Mouse (Mus musculus) adrenal gland, postnatal 14 days (tissue): ENCODE data around the gene Runx1. TPM values are rescaled to one million over a fixed set of nuclear protein-coding genes. Genes with fewer than 3 reads are reported as not detected.

ENCODE experiments used
- DNase-seq: peaks from one replicate; pipeline ENCODE4 v3.0.0; 2021; ENCODE audit warnings: mixed read lengths
- total RNA-seq: library from RNA; stranded (reverse); gene quantifications from 2 replicates; pipeline ENCODE4 v1.2.3, GENCODE M21; 2021

Gene Runx1
- total RNA-seq, 1 experiment from 2014 or later: 4.7 TPM

DNA sequence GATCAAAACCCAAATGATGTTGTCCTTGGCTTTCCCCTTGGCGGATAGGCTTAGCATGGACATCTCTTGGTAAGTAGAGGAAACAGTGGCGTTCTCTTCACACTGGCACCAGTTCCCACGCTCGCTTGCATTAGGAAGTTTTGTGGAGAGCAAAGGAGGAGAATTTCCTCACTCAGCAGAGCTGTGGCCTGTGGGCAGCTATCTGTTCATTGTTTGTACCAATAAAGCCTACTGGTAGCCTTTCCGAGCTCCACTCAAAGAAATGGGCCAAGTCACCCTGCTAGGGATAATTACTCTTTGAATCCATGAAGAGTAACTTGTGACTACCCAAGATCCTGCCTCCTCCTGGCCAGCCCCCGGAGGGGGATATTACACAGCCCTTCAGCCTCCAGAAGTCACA, 734 bp upstream of the Runx1 start:
- no peak for DNase-seq

DNA sequence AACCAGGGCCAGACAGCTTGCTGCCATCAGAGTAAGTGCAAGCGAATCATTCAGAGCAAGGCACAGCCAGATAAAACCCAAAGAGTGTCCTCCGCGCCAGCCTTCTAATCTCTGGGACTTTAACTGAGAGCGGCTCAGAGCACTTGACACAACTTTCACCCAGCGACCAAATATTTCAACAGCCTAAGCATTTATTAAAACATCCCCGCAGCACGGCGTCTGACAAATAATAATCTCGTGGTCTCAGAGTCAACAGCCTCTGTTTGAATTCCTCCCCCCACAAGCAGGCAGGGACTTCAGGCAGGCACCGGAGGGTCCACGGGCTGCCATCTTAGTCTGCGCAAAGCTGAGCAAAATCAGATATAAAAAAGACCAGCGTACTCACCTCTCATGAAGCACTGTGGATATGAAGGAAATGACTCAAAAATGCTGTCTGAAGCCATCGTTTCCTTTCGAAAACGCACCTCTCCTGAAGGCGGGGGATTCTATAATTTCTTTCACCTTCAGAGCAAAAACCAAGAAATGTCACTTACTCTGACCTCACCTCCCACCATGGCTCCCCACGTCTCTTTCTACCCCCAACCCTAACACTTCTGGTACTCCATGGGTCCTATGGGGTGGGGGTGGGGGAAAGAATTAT, 625 bp downstream of the Runx1 start:
- no peak for DNase-seq

DNA sequence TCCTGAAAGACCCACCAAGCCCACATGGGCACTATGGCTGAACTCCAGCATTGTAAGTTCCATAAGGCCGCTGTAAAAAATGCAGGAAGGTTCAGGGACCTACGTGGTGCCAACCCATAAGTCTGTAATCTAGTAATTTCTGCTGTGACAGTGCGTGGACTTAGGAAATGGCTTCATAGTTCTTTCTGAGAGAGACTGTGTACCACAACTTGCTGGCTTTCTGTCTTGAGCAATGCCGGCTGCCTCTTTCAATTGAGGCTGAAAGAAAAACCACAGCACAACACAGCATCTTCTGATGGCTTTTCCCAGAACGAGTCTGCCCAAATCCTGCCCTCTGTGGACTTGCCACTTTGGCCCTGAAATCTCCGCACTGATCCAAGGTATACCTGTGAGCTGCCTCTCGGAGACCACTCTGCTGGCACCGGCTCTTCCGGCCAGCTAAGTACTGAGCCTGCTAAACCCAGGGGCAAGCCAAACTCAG, 1.2 kb downstream of the Runx1 start:
- DNase-seq: no peak

DNA sequence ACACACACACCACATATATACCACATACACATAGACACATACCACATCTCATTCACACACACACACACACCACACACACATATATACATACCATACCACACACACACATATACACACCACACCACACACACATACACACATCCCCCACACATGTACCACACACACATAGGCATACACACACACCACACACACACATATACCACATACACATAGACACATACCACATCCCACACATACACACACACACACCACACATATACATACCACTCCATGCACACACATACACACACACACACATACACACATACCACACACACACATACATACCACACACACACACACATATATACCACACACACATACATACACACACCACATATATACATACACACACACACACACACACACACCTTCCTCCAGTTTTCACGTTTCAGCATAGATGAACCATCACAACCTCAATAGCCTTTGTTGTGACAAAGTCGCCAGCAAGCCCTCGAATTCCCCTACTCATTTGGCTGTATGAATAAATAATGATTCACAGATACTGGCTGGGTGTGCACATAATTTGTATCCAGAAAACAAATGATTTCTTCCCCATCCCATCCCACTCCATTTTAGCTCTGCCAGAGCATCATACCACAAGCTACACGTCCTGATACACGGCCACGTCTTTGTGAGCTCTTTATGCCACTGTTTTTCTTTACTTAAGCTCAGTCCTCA, 1.8 kb downstream of the Runx1 start:
- DNase-seq: no peak

DNA sequence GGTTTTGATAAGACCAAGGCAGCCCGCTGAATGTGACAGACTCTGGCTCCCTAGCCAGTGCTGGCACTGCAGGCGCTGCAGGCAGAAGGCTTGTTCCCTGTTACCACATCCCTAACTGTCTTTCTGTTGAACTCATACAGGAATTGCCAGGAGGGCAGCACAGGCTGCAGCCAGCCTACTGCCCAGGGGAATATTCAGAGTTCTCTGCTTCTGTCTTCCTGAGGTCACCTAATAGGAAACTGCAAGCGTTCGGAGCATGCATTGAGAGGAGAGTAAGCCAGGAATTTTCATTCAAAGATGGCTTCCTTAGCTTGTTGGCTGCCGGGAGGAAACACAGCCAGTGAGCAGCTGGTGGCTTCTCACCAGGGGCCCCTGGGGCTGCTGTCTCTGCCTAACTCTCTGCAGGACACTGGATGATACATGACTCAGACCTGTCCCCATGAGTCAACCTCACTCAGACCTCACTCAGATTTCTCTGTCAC, 2.5 kb downstream of the Runx1 start:
- DNase-seq: peak; percentile 43

DNA sequence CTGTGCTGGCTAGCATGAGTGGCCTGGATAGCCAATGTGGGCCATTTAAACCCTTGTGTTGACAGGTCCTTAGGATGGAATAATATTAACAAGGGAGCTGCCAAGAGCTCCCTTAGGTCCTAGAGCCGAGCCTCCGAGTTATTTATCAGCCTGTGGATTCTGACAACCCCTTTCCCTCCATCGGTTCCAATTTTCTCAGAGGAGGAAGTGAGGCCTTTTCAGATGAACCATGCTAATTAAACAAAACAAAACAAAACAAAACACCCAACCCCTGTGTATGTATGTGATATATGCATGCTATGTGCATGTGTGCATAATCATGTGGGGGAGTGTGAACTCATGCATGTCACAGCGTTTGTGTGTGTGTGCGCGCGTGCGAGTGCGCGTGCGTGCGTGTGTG, 3.3 kb downstream of the Runx1 start:
- DNase-seq: no peak

DNA sequence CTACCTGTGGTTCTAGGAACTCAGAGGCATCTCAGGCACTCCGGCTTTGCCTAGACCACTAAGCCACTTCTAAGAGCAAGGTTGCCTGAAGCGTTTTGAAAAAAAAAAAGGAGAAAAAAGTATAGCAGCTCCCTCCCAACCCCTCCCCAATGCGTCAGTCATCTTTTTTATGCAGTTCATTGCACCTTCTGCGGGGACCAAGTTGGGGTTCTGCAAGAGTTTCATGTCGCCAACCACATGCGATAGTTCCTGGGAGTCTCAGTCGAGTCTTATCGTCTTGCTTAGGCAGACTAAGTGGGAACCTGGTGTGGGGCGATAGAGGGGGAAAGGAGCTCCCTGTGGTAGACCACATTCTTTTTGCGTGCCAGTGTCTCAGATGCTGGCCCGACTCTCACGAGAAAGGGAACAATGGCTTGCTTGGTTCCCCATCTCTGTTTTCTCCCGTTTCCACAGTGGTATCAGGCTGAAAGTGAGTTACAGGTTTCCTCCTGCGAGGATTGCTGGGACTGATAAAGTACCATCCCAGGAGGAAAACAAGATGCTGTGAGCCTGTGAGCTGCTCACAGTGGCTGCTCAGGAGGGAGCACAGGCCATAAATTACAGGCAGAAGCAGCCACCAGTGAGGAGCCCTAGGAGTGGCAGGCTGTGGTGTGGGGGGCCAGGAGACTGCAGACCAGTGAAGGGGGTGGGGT, 3.9 kb downstream of the Runx1 start:
- DNase-seq: no peak

DNA sequence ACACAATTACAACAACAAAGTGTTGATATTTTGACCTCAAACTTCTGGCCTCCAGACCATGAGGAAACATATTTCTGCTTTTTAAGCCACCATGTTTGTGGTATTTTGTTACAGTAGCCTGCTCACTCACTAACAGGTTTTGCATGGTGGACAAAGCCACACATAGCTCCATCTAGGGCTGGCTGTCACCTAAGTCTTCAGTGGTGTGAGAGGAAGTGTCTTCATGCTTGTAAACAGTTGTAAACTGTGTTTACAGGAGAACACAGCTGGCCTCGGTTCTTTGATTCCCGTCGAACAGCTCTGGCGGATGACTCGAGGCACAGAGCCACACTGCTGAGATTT, 4.4 kb downstream of the Runx1 start:
- DNase-seq: no peak

DNA sequence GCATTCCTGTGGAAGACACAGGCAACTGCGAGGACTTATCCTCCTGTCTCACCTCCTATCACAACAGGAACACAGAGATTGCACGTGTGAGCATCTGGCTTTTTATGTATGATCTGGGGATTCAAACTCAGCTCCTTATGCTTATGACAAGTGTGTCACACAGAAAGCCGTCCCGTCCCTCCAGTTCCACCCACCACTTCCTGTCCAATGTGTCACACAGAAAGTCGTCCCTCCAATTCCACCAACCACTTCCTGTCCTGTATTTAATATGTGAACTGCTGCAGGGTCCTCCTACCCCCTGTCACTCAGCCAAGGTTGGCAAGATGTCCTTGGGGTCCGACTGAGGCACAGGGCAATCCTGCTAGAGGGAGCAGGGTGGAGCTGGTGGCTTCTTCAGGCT, 5.5 kb downstream of the Runx1 start:
- DNase-seq: no peak

DNA sequence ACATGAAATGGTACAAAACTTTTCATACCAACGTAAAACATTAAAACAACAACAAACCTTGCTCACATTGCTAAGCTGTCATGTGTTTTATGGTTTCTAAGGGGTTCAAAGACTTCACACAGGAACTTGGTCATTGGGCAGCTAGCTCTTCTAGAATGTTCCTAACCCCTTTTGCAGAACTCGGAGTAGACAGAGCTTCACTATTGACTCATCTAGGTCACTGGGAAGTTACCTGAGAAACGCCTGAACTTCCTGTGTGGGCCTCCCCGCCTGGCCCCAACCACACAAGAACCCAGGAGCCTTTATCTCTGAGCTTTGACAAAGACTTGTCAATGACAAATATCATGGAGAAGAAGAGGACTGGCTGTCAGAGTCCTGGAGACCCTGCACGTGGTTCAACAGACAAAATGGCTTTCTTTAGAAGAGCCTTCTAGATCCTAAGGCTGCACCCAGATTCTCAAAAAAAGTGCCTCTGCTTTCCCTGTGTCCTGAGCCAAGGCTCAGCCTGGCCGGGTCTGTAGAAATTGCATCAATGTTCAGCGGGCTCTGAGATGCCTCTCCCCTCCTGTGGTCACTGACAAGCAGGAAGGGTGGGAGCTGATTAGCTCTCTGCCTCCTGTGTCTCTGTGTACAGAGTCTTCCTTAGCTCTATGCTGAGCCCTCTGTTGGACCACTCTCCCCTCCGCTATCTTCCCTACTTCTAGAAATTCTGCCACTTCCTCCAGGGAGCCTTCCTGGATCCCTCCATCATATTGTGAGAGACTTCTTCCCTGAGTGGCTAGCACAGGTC, 7.3 kb downstream of the Runx1 start:
- DNase-seq: no peak

DNA sequence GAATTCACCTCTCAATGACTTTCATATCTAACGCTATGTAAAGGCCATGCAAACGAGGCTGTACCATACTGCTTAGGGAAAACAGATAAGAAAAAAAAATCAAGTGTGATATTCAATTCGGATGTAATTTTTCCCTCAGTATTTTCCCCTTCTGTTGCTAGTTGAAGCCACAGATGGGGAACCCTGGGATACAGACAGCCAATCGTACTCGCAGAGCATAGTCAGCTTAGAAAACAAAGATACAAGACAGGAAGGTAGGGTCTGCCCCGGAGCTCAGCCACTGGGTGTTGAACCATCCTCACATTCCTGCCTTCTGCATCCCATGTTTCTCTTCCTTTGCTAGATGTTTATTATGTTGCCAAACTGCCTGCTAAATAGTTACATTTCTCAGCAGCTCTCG, 9.9 kb downstream of the Runx1 start:
- no peak for DNase-seq

DNA sequence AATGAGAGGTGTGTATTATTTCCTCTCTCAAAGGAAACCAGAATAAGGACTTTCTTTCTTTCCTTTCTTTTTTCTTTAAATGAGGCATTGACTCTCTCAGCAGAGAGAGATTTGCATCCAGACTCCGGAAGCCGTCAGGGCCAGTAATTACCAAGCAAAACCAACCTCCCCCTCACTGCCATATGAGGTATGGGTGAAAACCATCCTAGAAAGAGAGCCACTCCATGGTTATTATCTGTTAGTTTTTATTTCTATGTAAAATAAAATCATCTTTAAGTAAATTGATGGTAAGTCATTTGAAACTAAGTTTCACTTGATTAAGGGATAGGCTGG, 10.8 kb downstream of the Runx1 start:
- no peak for DNase-seq

DNA sequence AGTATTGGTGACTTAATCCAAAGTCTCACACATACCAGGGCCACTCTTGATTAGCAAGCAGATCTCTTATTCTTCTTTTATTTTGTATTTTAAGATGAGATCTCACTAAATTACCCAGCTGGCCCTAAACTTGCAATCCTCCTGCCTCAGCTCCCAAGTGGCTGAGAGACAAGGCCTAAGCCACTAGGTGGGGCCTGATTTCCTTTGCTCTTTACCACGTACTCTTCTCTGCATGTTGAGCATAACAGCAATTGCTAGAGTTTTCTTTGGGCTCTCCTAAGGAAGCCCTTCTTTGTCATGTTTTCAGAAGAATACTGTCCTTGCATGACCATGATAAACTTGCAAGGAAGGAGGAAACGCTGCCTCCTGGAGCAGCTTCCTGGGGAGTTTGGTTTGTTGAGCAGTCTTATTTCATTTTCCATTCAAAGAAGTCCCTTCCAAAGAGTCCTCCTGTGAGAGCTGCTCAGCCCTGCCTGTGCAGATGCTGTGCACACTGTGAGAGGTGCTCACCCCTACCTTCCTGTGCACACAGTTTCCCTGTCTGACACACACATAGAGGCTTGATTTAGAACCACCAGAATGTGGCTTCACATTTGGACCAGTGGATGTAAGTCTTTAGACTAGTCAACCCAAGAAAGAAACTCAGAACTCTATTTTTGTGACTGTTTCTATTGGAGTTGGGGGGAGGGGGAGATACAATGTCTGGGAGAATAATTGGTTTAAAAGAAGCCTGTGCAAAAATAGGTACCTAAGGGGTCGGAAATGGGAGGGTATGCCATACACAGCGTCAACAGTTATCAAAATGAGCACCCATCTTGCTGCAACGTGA, 11.4 kb downstream of the Runx1 start:
- no peak for DNase-seq

DNA sequence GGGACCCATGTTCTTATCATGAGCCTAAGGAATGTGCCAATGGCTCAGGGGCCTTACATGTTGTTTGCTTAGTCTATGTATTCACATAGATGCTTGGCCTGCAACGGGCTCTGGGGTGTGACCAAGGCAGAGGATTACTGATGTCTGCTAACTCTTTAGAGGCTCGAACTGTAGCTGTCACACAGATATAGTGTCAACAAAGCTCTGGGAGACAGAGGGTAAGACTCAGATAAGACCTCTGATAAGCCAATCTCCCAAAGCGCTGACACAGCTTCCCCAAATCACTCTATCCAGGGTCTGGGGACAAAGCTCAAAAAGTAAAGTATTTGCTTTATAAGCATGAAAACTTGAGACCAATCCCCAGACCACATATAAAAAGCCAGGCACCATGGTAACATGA, 13.5 kb downstream of the Runx1 start:
- no peak for DNase-seq

DNA sequence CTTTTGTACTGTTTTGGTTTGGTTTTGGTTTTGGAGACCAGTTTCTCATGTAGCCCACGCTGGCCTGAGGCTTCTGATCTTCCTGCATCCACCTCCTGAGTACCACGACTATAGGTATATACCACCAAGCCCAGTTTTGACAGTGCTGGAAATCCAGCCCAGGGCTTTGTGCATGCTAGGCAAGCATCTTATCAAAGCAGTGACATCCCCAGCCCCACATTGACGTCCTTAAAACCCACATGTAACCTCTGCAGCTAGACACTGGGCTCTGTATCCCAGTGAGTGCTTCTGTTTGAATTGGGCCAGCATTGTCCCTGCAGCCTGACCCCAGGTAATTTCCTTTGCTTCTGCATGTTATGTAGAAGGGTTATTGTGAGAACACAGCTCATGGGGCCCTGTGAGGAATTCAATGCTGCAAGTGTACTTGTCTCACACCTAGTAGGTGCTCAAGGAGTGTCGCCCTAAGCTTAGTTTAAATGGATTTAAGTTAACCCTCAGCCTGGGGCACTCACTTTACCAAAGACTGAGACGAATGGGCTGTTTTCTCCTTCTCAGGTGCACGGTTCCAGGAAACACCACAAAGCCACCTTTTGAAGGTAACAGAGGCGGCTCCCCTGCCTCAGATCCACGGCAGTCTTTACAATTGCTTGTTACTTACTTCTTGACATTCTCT, 15.2 kb downstream of the Runx1 start:
- DNase-seq: no peak

DNA sequence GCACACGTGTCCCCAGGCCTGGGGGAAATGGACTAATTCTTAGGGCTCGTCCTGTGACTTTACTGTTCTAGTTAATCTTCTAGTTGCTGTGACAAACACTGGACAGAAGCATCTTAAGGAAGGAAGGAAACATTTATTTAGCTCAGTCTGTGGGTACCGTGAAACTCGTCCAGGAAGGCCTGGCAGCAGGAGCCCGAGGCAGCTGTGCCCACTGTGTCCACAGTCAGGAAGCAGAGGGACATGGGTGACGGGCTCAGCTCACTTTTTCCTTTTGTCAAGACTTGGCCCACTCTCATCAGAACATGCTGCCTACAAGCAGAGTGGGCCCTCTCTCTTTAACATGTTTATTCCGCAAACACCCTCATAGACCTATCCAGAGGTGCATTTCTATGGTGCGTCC, 18.2 kb downstream of the Runx1 start:
- DNase-seq: no peak

DNA sequence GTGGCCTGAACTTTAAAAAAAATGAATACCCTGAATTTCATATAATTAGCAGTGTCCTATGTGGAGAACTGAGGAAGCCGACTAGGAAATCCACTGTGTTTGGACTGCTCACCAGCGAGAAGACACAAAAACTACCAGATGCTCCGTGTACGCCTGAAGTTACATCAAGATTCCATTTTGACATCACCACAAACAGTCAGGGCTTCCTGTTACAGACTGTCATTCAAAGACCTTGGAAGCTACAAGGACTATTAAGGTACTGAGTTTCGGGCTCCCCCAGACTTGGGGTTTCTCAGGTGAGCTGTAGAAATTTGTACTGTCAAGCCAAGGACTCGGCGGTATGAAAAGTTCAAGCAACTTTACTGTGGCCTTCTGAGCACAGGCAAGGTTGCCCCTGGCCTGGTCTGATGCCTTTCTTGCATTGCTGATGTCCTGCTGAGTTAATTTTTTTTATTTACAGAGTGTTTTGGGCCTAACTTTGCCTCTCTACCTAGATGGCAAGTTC, 22.8 kb downstream of the Runx1 start:
- DNase-seq: no peak

DNA sequence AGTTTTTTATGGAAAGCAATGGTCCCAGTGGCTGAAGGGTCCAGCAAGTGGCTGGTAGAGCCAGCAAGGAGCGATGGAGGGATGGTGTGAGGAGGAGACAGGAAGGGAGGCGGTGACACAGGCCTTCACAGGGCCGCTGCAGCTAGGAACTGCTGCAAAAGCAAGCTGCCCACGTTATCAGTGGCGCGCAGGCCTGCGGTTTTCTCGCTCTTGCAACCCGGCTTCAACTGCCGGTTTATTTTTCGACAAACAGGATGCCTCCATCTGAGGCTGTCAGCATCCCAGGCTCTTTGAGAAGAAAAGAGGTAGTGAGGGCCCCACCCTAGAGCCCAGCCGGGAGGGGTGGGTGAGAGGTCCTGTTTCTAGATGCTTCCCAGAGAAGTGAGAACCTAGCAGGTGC, 24.4 kb downstream of the Runx1 start:
- DNase-seq: peak; percentile 19

DNA sequence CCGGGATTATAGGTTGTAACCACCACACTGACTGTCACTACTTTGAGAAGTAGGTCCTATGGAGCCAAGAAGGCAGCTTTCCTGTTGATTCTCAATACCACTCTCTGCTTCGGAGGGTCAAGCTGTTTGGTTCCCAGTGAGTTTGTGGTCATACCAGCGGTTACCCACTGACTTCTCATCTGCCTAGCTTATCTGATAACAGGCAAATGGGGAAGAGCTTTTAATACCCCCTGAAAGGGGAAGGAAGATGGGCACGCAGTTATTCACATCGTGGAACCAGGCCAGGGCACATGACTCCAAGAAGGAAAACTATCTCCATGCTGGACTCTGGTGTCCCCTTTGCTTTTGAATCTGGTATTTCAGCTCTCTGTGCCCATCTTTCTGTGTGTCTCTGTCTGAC, 25.1 kb downstream of the Runx1 start:
- no peak for DNase-seq

DNA sequence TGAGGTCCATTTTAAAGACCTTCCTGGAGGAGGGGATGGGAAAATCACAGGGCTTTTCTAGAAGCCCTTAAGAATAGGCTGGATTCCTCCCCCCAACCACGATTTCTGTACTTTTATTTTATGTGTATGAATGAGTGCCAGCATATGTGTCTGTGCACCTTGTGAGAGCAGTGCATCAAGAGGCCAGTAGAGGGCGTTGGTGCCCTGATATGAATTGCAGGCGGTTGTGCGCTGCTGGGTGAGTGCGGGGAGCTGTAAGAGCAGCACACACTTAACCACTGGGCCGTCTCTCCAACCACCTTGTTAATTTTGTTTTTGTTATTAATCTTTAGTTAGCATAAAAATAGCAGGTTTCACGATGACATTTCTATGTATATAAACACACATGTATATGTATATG, 26.0 kb downstream of the Runx1 start:
- DNase-seq: no peak

DNA sequence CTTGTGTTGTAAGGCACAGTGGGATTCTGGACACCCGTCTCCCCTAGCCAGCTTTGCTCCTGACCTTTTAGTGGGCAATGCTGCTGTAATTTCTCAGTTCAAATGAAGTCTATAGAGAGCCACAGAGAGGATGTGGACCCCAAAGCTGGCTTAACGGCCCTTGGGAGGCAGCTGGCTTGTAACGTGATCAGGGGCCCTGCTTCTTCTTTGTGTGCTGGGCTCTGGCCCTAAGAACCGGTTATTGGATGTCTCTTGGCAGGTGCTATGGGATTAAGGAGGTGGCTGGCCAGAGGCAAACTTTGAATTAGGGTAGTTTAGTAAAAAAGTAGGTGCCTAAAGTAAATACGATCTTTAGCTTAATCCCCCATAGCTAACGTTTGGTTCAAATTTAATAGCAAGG, 31.8 kb downstream of the Runx1 start:
- DNase-seq: no peak
